Mouse (Mus musculus): ENCODE data around the gene Npb.

The Npb gene

DNA sequence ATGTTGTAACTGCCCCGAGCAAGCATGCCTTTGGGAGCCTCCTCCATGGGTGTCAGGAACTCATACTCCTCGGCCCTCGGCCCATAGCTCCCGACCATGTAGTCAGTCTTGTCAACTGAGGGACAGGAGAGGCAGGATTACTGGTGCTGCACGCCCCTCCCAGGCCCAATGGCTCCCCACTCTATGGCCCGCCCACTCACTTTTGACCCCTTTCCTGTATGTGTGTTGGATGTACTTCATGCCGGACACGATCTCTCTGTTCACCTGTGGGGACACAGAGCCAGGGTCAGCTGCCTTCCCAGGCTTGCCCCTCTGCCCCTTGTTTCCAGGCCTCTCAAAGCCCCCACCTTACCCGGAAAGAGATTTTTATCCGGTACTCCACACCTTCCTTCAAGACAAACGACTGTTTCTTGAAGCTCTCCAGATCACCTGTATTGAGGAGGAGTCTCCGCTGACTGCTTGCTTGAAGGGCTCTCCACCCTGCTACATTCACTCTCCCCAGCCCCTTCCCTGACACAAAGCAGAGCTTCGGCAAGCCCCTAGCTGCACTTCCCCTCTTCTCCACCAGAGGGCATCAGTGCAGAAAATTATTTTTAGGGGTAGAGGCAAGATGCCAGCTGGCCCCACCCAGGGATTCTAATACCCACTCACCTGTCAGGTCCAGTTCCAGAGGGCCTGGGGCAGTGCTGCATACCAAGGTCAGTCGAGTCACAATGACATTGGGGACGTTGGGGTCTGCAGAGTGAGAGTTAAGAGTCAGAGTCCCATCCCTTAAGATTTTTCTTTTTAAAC, 28.8 kb upstream of the Npb start:
- intact Hi-C loops (cut with DNase I) = loop anchor here (5.0 kb wide), 2 partner anchors 33 to 92 kb away; no protein-coding TSS in a partner anchor

DNA sequence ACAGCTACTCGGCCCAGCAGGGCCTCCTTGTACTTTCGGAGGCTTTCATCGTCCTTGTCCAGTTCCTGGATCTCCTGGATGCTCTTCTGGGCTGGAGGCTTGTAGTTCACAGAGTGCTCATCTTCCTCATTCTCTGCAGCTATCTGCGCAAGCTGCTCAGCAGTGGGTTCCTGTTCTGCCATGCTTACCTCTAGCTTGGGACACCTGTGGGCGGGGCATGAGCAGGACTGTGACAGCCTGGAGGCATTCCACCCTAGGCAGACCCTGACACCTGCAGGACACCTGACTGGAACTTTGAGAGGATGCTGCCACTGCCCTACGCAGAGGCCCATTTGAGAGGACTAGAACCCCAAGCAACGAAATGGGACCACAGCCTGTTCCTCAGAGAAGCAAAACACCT, 28.1 kb upstream of the Npb start:
- intact Hi-C loops (cut with DNase I) = loop anchor here (5.0 kb wide), 1 partner anchor 93 kb away; no protein-coding TSS in a partner anchor

DNA sequence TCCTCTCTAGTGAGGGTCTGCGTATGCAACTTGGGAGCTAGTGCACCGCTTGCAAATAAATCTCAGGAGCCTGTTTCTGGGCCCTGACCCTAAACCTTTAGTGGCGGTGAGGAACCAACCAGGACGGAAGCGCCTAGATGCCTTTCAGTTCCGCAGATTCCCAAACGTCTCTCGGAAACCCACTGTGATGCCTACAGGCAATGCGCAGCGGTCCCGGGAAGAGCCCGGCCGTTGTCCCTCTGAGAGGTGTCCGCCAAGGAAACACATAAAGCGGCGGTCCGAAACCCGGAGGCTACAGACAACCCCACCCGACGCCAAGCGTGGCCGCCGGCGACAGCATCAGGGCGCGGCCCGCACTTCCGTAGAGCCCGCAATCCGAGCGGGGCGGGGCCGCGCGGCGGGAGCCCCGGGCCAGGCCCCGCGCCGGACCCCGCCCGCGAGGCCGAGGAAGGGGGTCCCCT, 27.4 kb upstream of the Npb start:
- intact Hi-C loops (cut with DNase I) = loop anchor here (5.0 kb wide), 1 partner anchor 94 kb away; no protein-coding TSS in a partner anchor

DNA sequence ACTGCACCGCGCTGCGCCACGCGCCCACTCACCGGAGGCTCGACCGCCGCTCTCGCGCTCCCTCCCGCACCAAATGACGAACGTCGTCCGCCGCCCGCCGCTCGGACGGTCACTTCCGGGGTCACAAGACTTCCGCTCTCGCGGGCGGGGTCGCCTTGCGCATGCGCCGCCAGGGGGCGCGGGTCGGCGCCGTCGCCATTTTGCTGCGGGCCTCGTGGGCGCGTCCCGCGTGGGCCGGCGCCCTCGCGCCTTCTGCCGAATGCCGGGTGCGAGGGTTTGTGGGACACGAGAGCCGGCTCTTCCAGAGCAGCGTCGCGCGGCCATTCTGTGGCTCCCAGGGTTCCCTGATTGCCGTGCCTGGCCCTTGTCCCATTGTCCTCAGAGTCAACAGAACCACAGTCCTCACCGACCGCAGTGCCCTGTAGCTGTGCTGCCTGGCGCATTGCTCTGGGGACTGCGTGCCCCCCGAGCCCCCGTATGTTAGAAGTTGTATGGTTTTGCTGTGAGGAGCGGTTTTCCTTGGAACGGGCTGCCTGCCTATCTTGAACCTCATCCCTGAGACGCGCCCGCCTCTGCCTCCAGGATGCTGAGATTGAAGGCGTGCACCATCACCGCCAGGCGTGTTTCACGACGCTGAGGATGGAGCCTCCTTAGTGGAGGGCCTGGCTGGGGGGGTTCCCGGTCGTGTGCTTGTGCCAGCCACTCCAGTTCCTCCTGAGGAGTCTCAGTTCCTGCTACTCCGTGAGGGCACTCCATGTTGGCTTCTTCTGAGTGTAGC, 26.6 kb upstream of the Npb start, which contains the start of gene Arhgdia:
Gene Arhgdia (minus strand): TSS at position 135 of the 778 bp plus-strand sequence.
- intact Hi-C loops (cut with DNase I) = loop anchor here (5.0 kb wide), 1 partner anchor 94 kb away; no protein-coding TSS in a partner anchor

DNA sequence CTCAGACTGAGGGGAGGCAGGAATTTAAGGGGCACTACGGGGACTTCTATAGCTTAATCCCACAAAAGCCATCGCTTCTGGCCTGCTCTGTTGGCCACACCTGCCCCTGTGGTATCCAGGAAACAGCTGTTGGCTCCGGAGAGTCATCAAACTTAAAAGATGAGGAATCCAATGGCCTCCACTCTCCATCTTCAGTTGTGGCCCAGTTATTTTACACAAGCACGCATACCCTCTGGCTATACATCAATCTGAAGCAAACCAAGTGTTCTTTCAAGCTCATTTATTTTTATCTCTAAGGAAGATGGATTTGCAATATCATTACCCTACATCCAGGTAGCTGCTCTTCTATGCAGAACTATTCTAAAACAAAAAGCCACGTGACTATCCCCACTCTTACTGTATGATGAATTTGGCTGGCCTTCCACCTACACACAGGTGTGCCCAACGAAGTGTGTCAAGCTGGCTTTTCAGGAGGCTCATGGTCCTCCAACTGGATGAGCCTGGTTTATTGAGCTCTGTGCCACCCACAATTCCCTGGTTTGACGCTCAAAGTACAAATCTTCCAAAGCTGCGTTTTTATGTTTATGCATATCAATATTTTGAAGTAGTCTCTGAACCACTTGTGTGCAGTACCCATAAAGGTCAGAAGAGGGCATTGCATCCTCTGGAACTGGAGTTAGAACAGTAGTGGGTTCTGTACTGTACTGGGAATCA, 25.9 kb upstream of the Npb start:
- intact Hi-C loops (cut with DNase I) = loop anchor here (5.0 kb wide), 1 partner anchor 95 kb away; no protein-coding TSS in a partner anchor

DNA sequence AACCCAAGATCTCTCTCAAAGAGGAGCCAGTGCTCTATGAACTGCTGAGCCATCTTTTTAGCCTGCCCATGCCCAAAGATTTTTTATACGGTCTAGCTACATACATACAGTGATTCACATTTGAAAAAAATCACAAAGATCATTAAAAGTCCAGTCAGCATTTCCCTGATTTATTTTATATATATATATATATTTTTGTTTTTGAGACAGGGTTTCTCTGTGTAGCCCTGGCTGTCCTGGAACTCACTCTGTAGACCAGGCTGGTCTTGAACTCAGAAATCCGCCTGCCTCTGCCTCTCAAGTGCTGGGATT, 25.3 kb upstream of the Npb start:
- intact Hi-C loops (cut with DNase I) = loop anchor here (5.0 kb wide), 1 partner anchor 96 kb away; no protein-coding TSS in a partner anchor

DNA sequence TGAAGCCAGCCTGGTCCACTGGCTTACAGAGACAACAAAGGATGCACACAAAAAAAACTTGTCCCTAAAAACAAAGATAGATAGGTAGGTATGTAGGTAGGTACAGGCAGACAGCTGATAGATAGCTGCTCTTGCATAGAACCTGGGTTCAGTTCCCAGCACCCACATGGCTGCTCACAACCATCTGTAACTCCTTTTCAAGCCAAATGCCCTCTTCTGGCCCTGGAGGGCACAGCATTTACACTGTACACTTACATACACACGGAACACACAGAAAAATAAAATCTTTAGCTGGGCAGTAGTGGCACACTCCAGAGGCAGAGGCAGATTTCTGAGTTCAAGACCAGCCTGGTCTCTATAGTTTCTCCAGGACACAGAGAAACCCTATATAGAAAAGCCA, 24.3 kb upstream of the Npb start:
- intact Hi-C loops (cut with DNase I) = loop anchor here (5.0 kb wide), 1 partner anchor 97 kb away; no protein-coding TSS in a partner anchor

DNA sequence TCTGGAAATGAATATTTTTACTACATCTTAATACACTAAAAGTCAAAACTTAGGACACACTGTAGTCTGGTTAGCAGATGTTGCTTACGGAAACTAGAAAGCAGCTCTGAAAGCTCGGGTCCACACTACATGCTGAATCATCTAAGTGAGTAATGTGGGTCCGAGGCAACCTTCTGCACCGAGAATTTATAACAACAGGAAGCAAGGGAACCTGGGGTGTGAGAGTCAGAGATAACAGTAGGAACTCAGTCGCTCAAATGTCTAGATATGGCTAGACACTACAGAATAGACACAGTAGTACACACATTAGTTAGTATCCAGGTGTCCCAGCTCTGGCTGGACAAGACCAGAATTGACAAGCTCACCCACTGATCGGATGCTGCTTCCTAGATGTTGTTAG, 19.7 kb upstream of the Npb start:
- intact Hi-C loops (cut with DNase I) = no loop called here

DNA sequence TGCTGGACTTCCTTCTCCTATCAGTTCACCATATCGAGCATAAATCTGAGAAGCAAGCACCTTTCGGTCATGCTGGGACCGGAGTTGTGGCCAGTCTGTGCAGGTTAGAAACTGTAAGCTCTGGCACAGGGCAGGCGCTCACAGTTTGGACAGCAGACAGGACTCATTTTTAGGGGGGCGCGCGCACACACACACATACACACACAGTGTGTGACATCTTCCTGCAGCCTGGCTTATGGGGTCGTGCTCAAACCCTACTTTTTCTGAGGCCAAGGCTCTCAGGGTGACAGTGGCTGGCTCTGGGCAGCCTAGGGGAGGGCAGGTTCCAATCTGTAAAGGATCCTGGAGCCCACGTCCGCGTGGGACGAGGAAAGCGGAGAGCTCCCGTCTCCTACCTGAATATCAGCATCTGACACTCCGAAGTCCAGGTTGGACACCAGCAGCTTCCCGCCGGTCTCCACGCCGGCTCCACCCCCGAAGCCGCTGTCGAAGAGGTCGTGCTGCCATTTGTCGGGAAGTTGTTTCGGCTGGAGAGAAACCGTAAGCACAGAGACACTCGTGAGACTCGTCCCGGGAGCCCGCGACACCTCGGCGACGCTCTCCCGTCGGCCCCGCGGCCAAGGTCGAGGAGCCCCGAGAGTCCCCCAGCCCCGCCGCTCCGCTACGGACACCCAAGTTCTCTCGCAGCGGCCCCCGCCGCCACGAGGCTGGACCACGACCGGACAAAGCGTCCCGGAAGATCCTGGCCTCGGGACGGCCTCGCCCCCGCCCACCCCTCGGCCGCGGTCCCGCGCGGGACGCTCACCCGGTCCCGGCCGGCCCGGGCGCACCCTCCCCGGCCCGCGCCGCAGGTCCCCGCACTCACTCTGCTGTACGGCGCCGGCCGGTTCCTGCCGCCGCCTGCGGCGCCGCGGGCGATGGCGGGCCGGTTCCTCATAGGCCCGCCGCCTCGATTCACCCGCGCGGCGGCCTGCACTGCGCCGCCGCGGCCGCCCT, 10.7 kb upstream of the Npb start:
- intact Hi-C loops (cut with DNase I) = no loop called here

DNA sequence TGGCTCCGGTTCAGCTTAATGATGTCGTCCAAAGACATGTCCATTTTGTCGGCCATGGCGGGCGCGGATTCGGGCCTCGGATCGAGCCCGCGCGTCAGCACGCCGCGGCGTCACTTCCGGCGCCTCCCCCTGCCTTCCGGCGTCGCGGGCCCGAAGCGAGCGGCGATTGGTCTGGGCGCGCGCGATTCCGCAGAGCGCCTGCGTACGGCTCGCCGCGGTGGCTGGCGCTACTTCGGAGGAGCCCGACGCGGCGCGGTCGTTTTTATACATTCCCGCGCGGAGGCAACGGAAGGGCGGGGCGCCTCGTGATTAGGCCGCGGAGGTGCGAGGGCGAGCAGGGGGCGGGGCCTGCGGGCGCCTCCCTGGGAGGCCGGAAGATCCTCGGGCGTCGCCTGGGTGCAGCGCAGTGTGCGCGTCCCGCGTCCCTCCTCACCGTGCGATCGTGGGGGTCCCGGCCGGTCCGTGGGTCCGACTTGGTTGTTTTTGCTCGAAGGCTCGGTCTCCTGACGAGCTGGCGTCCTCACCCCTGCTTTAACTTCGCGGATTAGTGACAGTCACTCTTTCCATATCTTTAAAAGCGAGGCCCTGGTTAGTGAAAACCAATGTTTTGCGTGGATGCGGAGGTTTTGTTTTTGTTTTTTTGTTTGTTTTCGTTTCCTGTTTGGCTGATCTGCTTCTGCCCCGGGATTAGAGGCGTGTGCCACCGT, 9.8 kb upstream of the Npb start, which contains the start of the genes Alyref and Anapc11:
Gene Alyref (minus strand): TSS at position 83 of the 707 bp plus-strand sequence.
Gene Anapc11 (plus strand): TSS at position 139 of the 707 bp plus-strand sequence.
- intact Hi-C loops (cut with DNase I) = no loop called here

DNA sequence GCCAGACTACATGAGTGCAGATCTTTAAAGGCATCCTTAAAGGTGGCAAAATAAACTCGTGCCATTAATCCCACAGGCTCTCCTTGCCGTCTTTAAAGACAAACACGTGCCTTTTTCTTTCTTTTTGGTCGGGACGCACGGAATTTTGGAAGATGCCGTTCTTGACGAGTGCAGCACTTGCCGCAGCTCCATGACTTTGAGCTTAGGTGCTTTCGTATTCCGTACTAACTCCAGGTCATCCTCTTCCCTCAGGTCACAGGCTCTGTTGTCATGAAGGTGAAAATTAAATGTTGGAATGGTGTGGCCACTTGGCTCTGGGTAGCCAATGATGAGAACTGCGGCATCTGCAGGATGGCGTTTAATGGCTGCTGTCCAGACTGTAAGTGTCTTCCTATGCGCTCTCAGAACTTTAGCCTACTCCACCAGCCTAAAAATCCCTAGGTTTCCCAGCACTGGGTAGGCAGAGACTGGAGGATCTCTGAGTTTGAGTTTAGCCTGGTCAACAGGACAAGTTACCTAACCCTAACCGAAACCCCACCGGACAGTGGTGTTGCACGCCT, 9.2 kb upstream of the Npb start:
- intact Hi-C loops (cut with DNase I) = no loop called here

DNA sequence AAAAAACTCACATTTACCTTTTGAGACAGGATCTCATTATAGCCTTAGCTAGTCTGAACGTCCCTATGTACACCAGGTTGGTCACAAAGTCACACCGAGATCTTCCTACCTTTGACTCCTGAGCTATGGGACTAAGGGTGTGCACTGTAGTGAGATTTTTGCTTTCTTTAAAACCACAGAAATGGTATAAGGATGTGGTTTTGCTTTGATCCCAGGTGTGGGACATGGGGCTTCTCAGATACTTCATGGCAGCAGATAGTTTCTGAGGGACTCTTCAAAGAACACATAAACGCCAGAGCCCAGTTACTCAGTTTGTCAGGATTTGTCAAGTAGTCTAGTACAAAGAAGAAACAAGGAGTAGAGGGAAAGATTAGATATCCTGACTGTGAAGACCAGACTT, 7.6 kb upstream of the Npb start:
- intact Hi-C loops (cut with DNase I) = no loop called here

DNA sequence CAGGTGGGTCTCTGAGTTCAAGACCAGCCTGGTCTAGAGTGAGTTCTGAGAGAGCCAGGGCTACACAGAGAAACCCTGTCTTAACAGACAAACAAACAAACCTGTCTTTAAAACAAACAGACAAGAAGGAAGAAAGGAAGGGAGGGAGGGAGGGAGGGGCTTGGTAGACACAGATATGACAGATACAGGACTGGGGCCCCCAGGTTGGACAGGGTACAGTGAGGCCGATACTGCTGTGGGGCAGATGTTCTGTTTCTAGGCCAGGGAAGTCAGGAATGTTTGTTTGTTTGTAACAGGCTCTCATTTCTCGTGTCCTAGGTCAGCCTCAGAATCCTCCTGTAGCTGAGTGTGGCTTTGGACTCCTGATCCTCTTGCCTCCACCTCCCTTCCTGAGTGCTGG, 4.7 kb upstream of the Npb start:
- intact Hi-C loops (cut with DNase I) = no loop called here

DNA sequence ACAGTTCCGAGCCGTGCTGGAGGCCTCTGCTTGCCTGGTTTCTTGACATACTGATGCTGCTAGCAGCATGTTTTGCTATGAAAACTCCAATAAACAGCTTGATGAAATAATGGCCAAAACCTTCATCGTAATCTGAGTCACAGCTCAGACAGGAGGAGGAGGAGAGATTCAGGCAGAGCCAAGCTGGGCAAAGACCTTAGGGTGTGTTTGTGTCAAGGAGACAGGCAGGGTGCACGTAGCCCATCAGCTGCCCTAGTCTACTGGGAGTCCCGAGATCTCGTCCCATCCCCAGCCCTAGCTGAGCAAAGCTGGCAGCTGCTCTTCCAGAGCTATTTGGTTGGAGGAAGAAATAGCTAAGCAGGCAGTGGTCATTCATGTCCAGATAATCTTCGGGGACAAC, 2.6 kb upstream of the Npb start:
- intact Hi-C loops (cut with DNase I) = no loop called here

DNA sequence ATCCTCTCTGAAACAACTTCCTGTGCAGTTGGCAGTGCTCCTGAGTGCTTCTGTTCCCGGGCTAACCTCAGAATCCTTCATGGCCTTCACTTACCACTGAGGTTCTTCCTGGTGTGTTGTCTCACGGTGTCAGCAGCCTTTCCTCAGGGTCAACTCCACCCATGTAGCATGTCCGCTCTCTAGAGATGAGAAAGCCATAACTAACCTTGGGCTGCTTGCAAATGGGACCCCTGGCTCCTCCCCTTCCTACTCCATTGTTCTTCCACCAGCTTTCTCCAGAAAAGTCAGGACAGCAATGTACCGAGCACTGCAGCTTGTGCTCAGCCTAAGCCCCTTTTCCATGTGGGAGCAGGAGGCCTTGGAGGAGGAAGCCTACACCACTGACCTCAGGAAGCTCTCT, 1.5 kb upstream of the Npb start:
- intact Hi-C loops (cut with DNase I) = no loop called here

DNA sequence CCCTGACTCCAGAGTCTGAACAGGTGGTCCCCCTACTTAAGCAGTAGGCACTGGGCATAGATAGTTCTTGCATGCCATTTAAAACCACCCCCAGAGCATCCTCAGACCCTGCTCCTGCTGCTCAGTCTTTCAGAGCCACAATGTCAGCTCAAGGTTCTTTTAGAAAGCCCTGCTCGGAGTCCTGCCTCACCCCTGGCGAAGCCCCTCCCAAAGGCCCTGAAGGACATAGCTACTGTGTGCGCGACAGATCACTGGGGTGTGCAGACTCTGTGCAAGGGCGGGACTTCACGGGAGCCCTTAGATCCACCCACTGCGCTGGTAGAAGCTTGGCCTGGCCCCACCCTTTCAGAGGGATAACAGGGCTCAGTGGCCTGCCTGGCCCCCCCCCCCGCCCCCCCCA, 973 bp downstream of the Npb start:
- intact Hi-C loops (cut with DNase I) = no loop called here

DNA sequence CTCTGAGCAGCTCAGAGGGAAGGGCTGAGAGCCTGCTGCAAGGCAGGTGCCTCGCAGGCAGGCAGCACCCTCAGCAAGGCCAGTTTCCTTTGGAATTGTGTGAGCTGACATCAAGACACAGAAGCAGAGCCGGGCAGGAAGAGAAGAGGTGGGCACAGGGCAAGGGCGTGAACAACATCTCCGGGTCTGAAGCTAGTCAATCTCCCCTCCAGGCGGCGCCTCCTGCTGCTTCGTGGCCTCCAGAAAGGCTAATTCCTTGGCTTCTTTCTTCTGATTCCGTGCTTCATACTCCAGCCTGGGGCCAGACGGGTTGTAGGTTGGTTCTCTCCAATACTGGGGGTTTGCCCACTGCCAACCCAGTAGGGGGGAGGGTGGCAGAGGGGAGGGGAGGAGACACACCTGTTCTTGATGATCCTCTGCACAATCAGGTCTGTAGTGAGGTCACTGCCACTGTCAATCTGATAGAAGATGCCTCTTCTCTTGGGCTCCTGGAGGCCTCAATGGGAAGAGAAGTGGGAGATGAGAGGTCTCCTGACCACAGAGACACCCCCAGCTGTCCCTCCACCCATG, 2.3 kb downstream of the Npb start:
- intact Hi-C loops (cut with DNase I) = loop anchor here (5.0 kb wide), 2 partner anchors 33 to 93 kb away; no protein-coding TSS in a partner anchor

DNA sequence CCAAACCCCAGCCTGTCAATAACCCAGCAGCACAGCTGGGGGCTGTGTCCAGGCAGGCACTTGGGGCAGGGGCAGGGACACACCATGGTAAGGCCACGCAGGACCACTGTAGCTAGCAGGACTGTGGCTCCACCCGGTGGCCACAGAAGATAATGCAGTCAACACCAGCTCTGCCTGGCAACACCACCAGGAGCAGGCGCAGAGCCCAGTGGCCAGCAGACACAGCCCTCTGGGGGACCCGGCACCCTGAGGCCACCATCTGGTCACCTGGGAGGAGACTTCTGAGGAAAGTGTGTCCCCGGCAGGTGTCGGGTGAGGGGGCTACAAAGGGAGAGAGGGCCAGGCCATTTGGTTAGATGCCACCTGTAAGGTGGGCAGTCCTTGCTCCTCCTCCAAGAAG, 4.5 kb downstream of the Npb start:
- intact Hi-C loops (cut with DNase I) = loop anchor here (5.0 kb wide), 2 partner anchors 35 to 95 kb away; no protein-coding TSS in a partner anchor
